17 mouse cellular contexts compared by ENCODE assay signal in the genomic region with DNA sequence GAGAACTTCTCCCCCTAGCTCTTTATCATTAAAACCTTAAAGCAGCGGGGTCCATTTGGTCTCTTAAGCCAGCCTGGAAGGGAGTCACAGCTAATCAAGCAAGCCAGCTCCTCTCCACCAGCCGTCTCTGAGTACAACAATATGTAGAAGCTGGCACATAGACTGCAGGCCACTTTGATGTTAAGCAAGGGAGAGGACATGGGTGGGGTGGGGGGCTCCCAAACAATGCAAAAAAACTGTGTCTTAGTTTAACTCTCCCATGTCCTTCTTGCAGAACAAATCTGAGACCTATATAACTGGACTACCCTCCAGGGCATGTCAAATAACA.
A peak's percentile ranks its signal among the peaks of the same experiment; 100 is the strongest.
DNase-seq lines count a peak whose midpoint lies in the region; ATAC-seq and TF ChIP-seq lines count a peak whose summit lies in the region.
"Had no signal": no experiment of that assay in that cellular context is flagged by ENCODE, and none has a peak within 500 bp of the region (broad histone marks: within the 10 kb centered on the region; RNA-seq: fewer than 3 reads in every experiment).

No protein-coding gene starts in this region.

- ATAC-seq in heart, embryonic 15.5 days (replicated peaks; ENCODE audit: insufficient number of reproducible peaks, insufficient read depth, low FRiP score, low read depth): no peak
- ATAC-seq in lung, embryonic 16.5 days (ENCODE audit: low read depth): peak; percentile 74; the same call in 1 of the 2 replicates
- ATAC-seq in liver, postnatal 0 days: no peak
- ATAC-seq in erythroblast, adult 5-6 weeks (replicated peaks; ENCODE audit: low FRiP score, poor library complexity, severe bottlenecking): no peak

- intact Hi-C loops in heart, postnatal 36 days (cut with DNase I): no loop called here

- no peak overlapping the region for H3K27ac ChIP-seq in heart, embryonic 15.5 days
- H3K27ac ChIP-seq in lung, embryonic 16.5 days (ENCODE audit: low read length): no peak overlapping the region; the same call in 1 of the 2 replicates
- peak overlapping the region; percentile 51; the same call in 1 of the 2 replicates for H3K27ac ChIP-seq in ES-E14 (ENCODE audit: insufficient read depth, low read depth, low read length, poor library complexity, severe bottlenecking)
- H3K27ac ChIP-seq in liver, postnatal 0 days (ENCODE audit: low read depth): no peak overlapping the region
- H3K27ac ChIP-seq: embryonic facial prominence, embryonic 13.5 days; hindbrain, embryonic 14.5 days; limb, embryonic 15.5 days had no signal

- no peaks in the 10 kb centered on the region for H3K36me3 ChIP-seq in heart, embryonic 15.5 days
- H3K36me3 ChIP-seq in lung, embryonic 16.5 days (ENCODE audit: control insufficient read depth, insufficient read depth, low read length): no peaks in the 10 kb centered on the region
- H3K36me3 ChIP-seq in ES-E14 (ENCODE audit: control insufficient read depth, insufficient read depth, low read length, poor library complexity, severe bottlenecking): no peaks in the 10 kb centered on the region
- no peaks in the 10 kb centered on the region for H3K36me3 ChIP-seq in liver, postnatal 0 days (replicated peaks; ENCODE audit: insufficient read depth, low read length)
- H3K36me3 ChIP-seq: embryonic facial prominence, embryonic 13.5 days; limb, embryonic 15.5 days had no signal

- WGBS in heart, embryonic 15.5 days: 49% methylated on average over 2 of the region's 2 CpGs
- 34% methylated on average over 2 of the region's 2 CpGs for WGBS in lung, embryonic 16.5 days
- 68% methylated on average over 2 of the region's 2 CpGs for WGBS in liver, postnatal 0 days (ENCODE audit: insufficient replicate concordance)

- no peak overlapping the region; the same call in 1 of the 2 replicates for H3K9ac ChIP-seq in heart, embryonic 15.5 days
- no peak overlapping the region for H3K9ac ChIP-seq in lung, embryonic 16.5 days (ENCODE audit: low read length)
- H3K9ac ChIP-seq in ES-E14 (ENCODE audit: insufficient read depth, low read depth, low read length, poor library complexity, severe bottlenecking): no peak overlapping the region
- no peak overlapping the region for H3K9ac ChIP-seq in liver, postnatal 0 days (replicated peaks)
- H3K9ac ChIP-seq: embryonic facial prominence, embryonic 13.5 days; hindbrain, embryonic 14.5 days; limb, embryonic 15.5 days had no signal

- in situ Hi-C loops in ES-E14 (cut with MboI; ENCODE audit: low sequenced_read_pairs in 2 of 2, unreplicated experiment in 2 of 2): no loop called here

- H3K4me1 ChIP-seq in heart, embryonic 15.5 days (replicated peaks): peaks cover 14% of the 10 kb centered on the region
- peaks cover 23% of the 10 kb centered on the region for H3K4me1 ChIP-seq in lung, embryonic 16.5 days (replicated peaks; ENCODE audit: control insufficient read depth, insufficient read depth, low read length)
- H3K4me1 ChIP-seq in ES-E14 (ENCODE audit: control insufficient read depth in 2 of 2, insufficient read depth in 2 of 2, low read length in 2 of 2, poor library complexity in 1 of 2): peaks cover 2 to 8% of the 10 kb centered on the region in 2 experiments; a peak in 3 of 4 replicates
- peaks cover 14% of the 10 kb centered on the region for H3K4me1 ChIP-seq in liver, postnatal 0 days (ENCODE audit: insufficient read depth)

- peak overlapping the region; percentile 46 for H3K4me2 ChIP-seq in heart, embryonic 15.5 days
- peak overlapping the region; percentile 48; the same call in 1 of the 2 replicates for H3K4me2 ChIP-seq in lung, embryonic 16.5 days (ENCODE audit: low read depth, low read length)
- peak overlapping the region; percentile 56; the same call in 1 of the 2 replicates for H3K4me2 ChIP-seq in liver, postnatal 0 days (ENCODE audit: low read depth, low read length)

- TF ChIP-seq CTCF in liver, postnatal 0 days (IDR thresholded peaks at IDR 0.05; ENCODE audit: low read depth): no peak

- no peak for DNase-seq in heart, postnatal 36 days
- DNase-seq in lung, postnatal 36 days: no peak
- DNase-seq in ES-E14 (ENCODE audit: low read depth, low spot score): no peak
- DNase-seq in liver, postnatal 0 days: no peak
- DNase-seq: adrenal gland, postnatal 25 days; B cell, adult 2 months; cerebellum, adult 2 months; heart, adult 18-20 months; heart, postnatal 10 days; spleen, adult 18-20 months had no signal

- H3K9me3 ChIP-seq in heart, embryonic 15.5 days (replicated peaks): no peaks in the 10 kb centered on the region
- H3K9me3 ChIP-seq in lung, embryonic 16.5 days (ENCODE audit: control insufficient read depth, low read length): 0 out of 2 replicates have a peak, but pooled peaks cover 2% of the 10 kb centered on the region
- H3K9me3 ChIP-seq in ES-E14 (ENCODE audit: control insufficient read depth, insufficient read depth, low read depth, low read length): no peaks in the 10 kb centered on the region
- no peaks in the 10 kb centered on the region for H3K9me3 ChIP-seq in liver, postnatal 0 days (ENCODE audit: low read length)
- H3K9me3 ChIP-seq: embryonic facial prominence, embryonic 13.5 days; limb, embryonic 15.5 days had no signal

- no peak for TF ChIP-seq EP300 in liver, postnatal 0 days (IDR thresholded peaks at IDR 0.05; ENCODE audit: low read depth)

- H3K27me3 ChIP-seq in heart, embryonic 15.5 days: no peaks in the 10 kb centered on the region
- H3K27me3 ChIP-seq in lung, embryonic 16.5 days (ENCODE audit: control insufficient read depth, insufficient read depth, low read depth, low read length): no peaks in the 10 kb centered on the region
- no peaks in the 10 kb centered on the region for H3K27me3 ChIP-seq in liver, postnatal 0 days (ENCODE audit: insufficient read depth, low read length)
- H3K27me3 ChIP-seq: embryonic facial prominence, embryonic 13.5 days; limb, embryonic 15.5 days had no signal

- H3K4me3 ChIP-seq in heart, embryonic 15.5 days: no peak overlapping the region
- no peak overlapping the region for H3K4me3 ChIP-seq in lung, embryonic 16.5 days (ENCODE audit: low read length)
- H3K4me3 ChIP-seq in ES-E14 (ENCODE audit: insufficient read depth in 1 of 2, low read depth in 1 of 2, low read length in 2 of 2, poor library complexity in 1 of 2, severe bottlenecking in 1 of 2): peak overlapping the region in 1 of 2 experiments; percentile 27; a peak in 2 of 4 replicates
- no peak overlapping the region for H3K4me3 ChIP-seq in liver, postnatal 0 days (ENCODE audit: low read depth, low read length)
- H3K4me3 ChIP-seq: embryonic facial prominence, embryonic 13.5 days; limb, embryonic 15.5 days; myocyte had no signal

TF ChIP-seq in ES-E14, 5 proteins besides CTCF, POLR2A, EP300 and RAD21:
- TF ChIP-seq MAFK (IDR thresholded peaks at IDR 0.05; ENCODE audit: insufficient read depth, low read depth, low read length): no peak
- no peak for TF ChIP-seq HCFC1 (IDR thresholded peaks at IDR 0.05; ENCODE audit: borderline replicate concordance, insufficient read depth, low read length)
- TF ChIP-seq CHD2 (IDR thresholded peaks at IDR 0.05; ENCODE audit: low read depth, low read length): no peak
- TF ChIP-seq ZC3H11A (IDR thresholded peaks at IDR 0.05; ENCODE audit: borderline replicate concordance, low read depth, low read length): no peak
- TF ChIP-seq ZNF384 (IDR thresholded peaks at IDR 0.05; ENCODE audit: low read depth, low read length): no peak
TF ChIP-seq in ES-E14: peak in this region for 0.
